Mouse (Mus musculus) ES-E14 (cell line): ENCODE measurements around the gene Dlk2. TPM values are rescaled to one million over a fixed set of nuclear protein-coding genes. Genes with fewer than 3 reads are reported as not detected.

Experiments
- DNase-seq: peaks from one replicate; pipeline ENCODE4 v3.0.0-alpha.2; 2013; ENCODE audit warnings: low read depth, low spot score
- H3K27ac ChIP-seq: 2 replicates; pipeline ENCODE4 v1.5.1; 2012; ENCODE audit warnings: low read depth, mild to moderate bottlenecking, low read length, moderate library complexity, mixed read lengths; ENCODE audit not compliant: poor library complexity, insufficient read depth, severe bottlenecking
- H3K36me3 ChIP-seq: 2 replicates; pipeline ENCODE4 v1.6.1; 2012; ENCODE audit warnings: mild to moderate bottlenecking, low read length, moderate library complexity, mixed read lengths; ENCODE audit not compliant: control insufficient read depth, poor library complexity, insufficient read depth, severe bottlenecking
- H3K4me1 ChIP-seq, 2 experiments: fragments of 150-350 bp in 1 of 2; sonication (generic) in 1 of 2; 2 replicates each; pipeline ENCODE4 v1.6.1; 2012; ENCODE audit warnings: low read length in 2 of 2, mild to moderate bottlenecking in 1 of 2, mixed read lengths in 1 of 2; ENCODE audit not compliant: control insufficient read depth in 2 of 2, insufficient read depth in 2 of 2, poor library complexity in 1 of 2
- H3K4me3 ChIP-seq, 2 experiments: fragments of 150-350 bp in 1 of 2; sonication (generic) in 1 of 2; 2 replicates each; pipeline ENCODE4 v1.5.1; 2012; ENCODE audit warnings: low read length in 2 of 2, low read depth in 1 of 2, mild to moderate bottlenecking in 1 of 2, mixed read lengths in 1 of 2; ENCODE audit not compliant: insufficient read depth in 1 of 2, poor library complexity in 1 of 2, severe bottlenecking in 1 of 2
- H3K9ac ChIP-seq: 2 replicates; pipeline ENCODE4 v1.6.1; 2012; ENCODE audit warnings: low read depth, mild to moderate bottlenecking, low read length, mixed read lengths; ENCODE audit not compliant: poor library complexity, insufficient read depth, severe bottlenecking
- H3K9me3 ChIP-seq: fragments of 150-350 bp; sonication (generic); 2 replicates; pipeline ENCODE4 v1.6.1; 2012; ENCODE audit warnings: low read depth, mild to moderate bottlenecking, low read length; ENCODE audit not compliant: control insufficient read depth, insufficient read depth
- CHD2 ChIP-seq: IDR thresholded peaks from 2 replicates; pipeline ENCODE4 v1.6.1; 2014; ENCODE audit warnings: mild to moderate bottlenecking, low read depth, low read length, inconsistent platforms
- HCFC1 ChIP-seq: IDR thresholded peaks from 2 replicates; pipeline ENCODE4 v1.6.1; 2012; ENCODE audit warnings: low read length, inconsistent platforms, borderline replicate concordance; ENCODE audit not compliant: insufficient read depth
- MAFK ChIP-seq: IDR thresholded peaks from 2 replicates; pipeline ENCODE4 v1.6.1; 2014; ENCODE audit warnings: mild to moderate bottlenecking, low read depth, low read length, inconsistent platforms; ENCODE audit not compliant: insufficient read depth
- ZC3H11A ChIP-seq: IDR thresholded peaks from 2 replicates; pipeline ENCODE4 v1.6.1; 2012; ENCODE audit warnings: low read depth, mild to moderate bottlenecking, inconsistent platforms, low read length, borderline replicate concordance
- ZNF384 ChIP-seq: IDR thresholded peaks from 2 replicates; pipeline ENCODE4 v1.6.1; 2012; ENCODE audit warnings: low read depth, low read length, inconsistent platforms
- in situ Hi-C, 2 experiments: fragments of 600-800 bp; cut with MboI; formaldehyde crosslinking; loops; one replicate each; pipeline ENCODE4 v1.15.1; 2025; ENCODE audit warnings: low sequenced_read_pairs in 2 of 2, inconsistent platforms in 1 of 2; ENCODE audit not compliant: unreplicated experiment in 2 of 2
- total RNA-seq: library from RNA; depleted of rRNA; stranded (reverse); fragments of 300-350 nt; gene quantifications from 2 replicates; pipeline ENCODE4 v1.2.3, GENCODE M21; 2012; rRNA removed

Dlk2 gene
- total RNA-seq, 1 experiment, result 1.4 TPM

- DNase-seq, result no peak
- Histone ChIP-seq H3K4me1 (no peaks in the 10 kb centered on the region), H3K9ac (no peak overlapping the region), H3K9me3 (peaks cover 3% of the 10 kb centered on the region), H3K36me3 (no peaks in the 10 kb centered on the region), H3K4me3 (no peak overlapping the region), H3K27ac (no peak overlapping the region)
- in situ Hi-C loops, result no loop called here
- TF ChIP-seq HCFC1 (no peak), CHD2 (no peak), ZNF384 (no peak), ZC3H11A (no peak), MAFK (no peak)
These were observed 53.9 kb downstream of the Dlk2 start for GRCm38 (mm10) chr17:46351026-46351700.

Other genes starting within 250 kb of the Dlk2 start
- gene Mrps18a, start 186.4 kb upstream of the Dlk2 start, total RNA-seq, result 90.0 and 90.6 TPM in 2 replicates
- 0.85 and 2.9 TPM in 2 replicates for gene Rsph9, start 153.2 kb upstream of the Dlk2 start, total RNA-seq
- gene Mad2l1bp, start 143.9 kb upstream of the Dlk2 start, total RNA-seq, result 7.1 and 8.2 TPM in 2 replicates
- gene Gtpbp2, start 136.4 kb upstream of the Dlk2 start, total RNA-seq, result 33.4 and 65.4 TPM in 2 replicates
- gene Polh, start 94.8 kb upstream of the Dlk2 start, total RNA-seq, result 9.5 and 11.8 TPM in 2 replicates
- 63.2 and 63.9 TPM in 2 replicates for gene Xpo5, start 94.6 kb upstream of the Dlk2 start, total RNA-seq
- gene Polr1c, start 49.4 kb upstream of the Dlk2 start, total RNA-seq, result 177 and 213 TPM in 2 replicates
- 59.3 and 68.6 TPM in 2 replicates for gene Yipf3, start 49.3 kb upstream of the Dlk2 start, total RNA-seq
- gene Lrrc73, start 43.9 kb upstream of the Dlk2 start, total RNA-seq, result 1.3 TPM in 2 replicates
- gene Tjap1, start 14.4 kb upstream of the Dlk2 start, total RNA-seq, result 27.7 and 33.0 TPM in 2 replicates
- gene Abcc10, start 30.9 kb downstream of the Dlk2 start, total RNA-seq, result 17.2 and 25.6 TPM in 2 replicates
- gene Zfp318, start 86.3 kb downstream of the Dlk2 start, total RNA-seq, result 14.0 and 19.1 TPM in 2 replicates
- 0.49 and 0.79 TPM in 2 replicates for gene Crip3, start 131.5 kb downstream of the Dlk2 start, total RNA-seq
- gene Slc22a7, start 141.0 kb downstream of the Dlk2 start, total RNA-seq, result 3.6 and 6.1 TPM in 2 replicates
- 0.98 and 1.2 TPM in 2 replicates for gene Ttbk1, start 190.3 kb downstream of the Dlk2 start, total RNA-seq
- 44.1 and 48.2 TPM in 2 replicates for gene Dnph1, start 199.3 kb downstream of the Dlk2 start, total RNA-seq
- 1.8 and 4.5 TPM in 2 replicates for gene Cul9, start 249.0 kb downstream of the Dlk2 start, total RNA-seq